Mouse (Mus musculus) lung, postnatal 0 days (tissue): ENCODE results near the gene Cxcl10. TPM values are rescaled to one million over a fixed set of nuclear protein-coding genes. Genes with fewer than 3 reads are reported as not detected.

Source experiments
- ATAC-seq: fragments of 200-750 bp; cut with Nextera tagmentation; 2 replicates; pipeline ENCODE4 v1.8.0; 2017; ENCODE audit warnings: moderate library complexity
- DNase-seq: peaks from one replicate; pipeline ENCODE4 v3.0.0-alpha.2; 2016; ENCODE audit warnings: low spot score
- H3K27ac ChIP-seq: fragments of 300-500 bp; sonication (generic); 2 replicates; pipeline ENCODE4 v1.5.1; 2014; ENCODE audit warnings: antibody characterized with exemption, mild to moderate bottlenecking, low read length, mixed read lengths
- H3K27me3 ChIP-seq: fragments of 300-500 bp; sonication (generic); replicated peaks from 2 replicates; pipeline ENCODE4 v1.6.1; 2014; ENCODE audit warnings: low read length, mixed read lengths; ENCODE audit not compliant: insufficient read depth
- H3K36me3 ChIP-seq: fragments of 300-500 bp; sonication (generic); 2 replicates; pipeline ENCODE4 v1.6.1; 2014; ENCODE audit warnings: low read length, mixed read lengths; ENCODE audit not compliant: insufficient read depth
- H3K4me1 ChIP-seq: fragments of 300-500 bp; sonication (generic); 2 replicates; pipeline ENCODE4 v1.6.1; 2014; ENCODE audit warnings: antibody characterized with exemption, low read depth, low read length, mixed read lengths; ENCODE audit not compliant: insufficient read depth
- H3K4me2 ChIP-seq: fragments of 300-500 bp; sonication (generic); replicated peaks from 2 replicates; pipeline ENCODE4 v1.6.1; 2014; ENCODE audit warnings: low read depth, mild to moderate bottlenecking, low read length, moderate library complexity, mixed read lengths
- H3K4me3 ChIP-seq: fragments of 300-500 bp; sonication (generic); 2 replicates; pipeline ENCODE4 v1.5.1; 2014; ENCODE audit warnings: low read depth, low read length
- H3K9ac ChIP-seq: fragments of 300-500 bp; sonication (generic); replicated peaks from 2 replicates; pipeline ENCODE4 v1.6.1; 2014; ENCODE audit warnings: low read depth, mild to moderate bottlenecking
- H3K9me3 ChIP-seq: fragments of 300-500 bp; sonication (generic); 2 replicates; pipeline ENCODE4 v1.6.1; 2016; ENCODE audit warnings: low read length, mixed read lengths
- CTCF ChIP-seq: IDR thresholded peaks from 2 replicates; pipeline ENCODE4 v1.5.1; 2016; ENCODE audit warnings: antibody characterized with exemption, mild to moderate bottlenecking
- EP300 ChIP-seq: IDR thresholded peaks from 2 replicates; pipeline ENCODE4 v1.6.1; 2016; ENCODE audit warnings: antibody characterized with exemption, mild to moderate bottlenecking, control low read depth
- WGBS: fragments of 180-500 bp; shearing (Covaris S2); extraction: QIAGEN DNeasy Blood & Tissue Kit; methylation state at CpG from one replicate; pipeline ENCODE4 v1.1.7; 2014; 5-methylcytosine and 5-hydroxymethylcytosine counted together
- polyA plus RNA-seq: library from polyadenylated mRNA; unstranded; fragments of >200 nt; fragmentation: Nextera tagmentation; extraction: Ambion mirVana; gene quantifications from 2 replicates; pipeline ENCODE4 v1.2.1, GENCODE M21; 2015

Gene Cxcl10
- polyA plus RNA-seq, 1 experiment from 2014 or later = 0.49 TPM

DNA sequence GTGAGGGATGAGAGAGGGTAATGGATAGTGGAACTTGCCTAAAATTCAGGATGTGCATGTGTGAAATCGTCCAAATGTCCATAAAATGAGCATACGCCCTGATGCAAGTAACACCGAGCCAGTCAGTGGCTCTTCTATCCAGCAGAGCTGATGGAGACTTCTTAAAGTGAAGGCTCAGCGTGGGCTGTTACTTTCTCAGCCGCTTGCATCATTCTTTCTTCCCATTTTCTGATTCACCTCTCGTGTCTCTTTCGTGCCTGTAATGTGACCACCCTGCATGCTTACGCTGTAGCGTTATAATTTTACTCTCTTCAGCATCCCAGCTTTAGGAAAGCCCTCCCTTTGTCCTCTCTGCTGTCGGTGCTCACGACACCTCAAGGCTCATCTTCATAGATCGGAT, 17.6 kb downstream of the Cxcl10 start:
- Histone ChIP-seq H3K27me3 (no peaks in the 10 kb centered on the region), H3K36me3 (no peaks in the 10 kb centered on the region), H3K9me3 (no peaks in the 10 kb centered on the region), H3K4me1 (0 out of 2 replicates have a peak, but pooled peaks cover 6% of the 10 kb centered on the region), H3K4me3 (no peak overlapping the region), H3K27ac (no peak overlapping the region), H3K4me2 (no peak overlapping the region), H3K9ac (no peak overlapping the region)
- TF ChIP-seq CTCF = no peak
- TF ChIP-seq EP300 = no peak
- 77% methylated on average over 12 of the region's 12 CpGs for WGBS
- ATAC-seq (no peak), DNase-seq (no peak)

DNA sequence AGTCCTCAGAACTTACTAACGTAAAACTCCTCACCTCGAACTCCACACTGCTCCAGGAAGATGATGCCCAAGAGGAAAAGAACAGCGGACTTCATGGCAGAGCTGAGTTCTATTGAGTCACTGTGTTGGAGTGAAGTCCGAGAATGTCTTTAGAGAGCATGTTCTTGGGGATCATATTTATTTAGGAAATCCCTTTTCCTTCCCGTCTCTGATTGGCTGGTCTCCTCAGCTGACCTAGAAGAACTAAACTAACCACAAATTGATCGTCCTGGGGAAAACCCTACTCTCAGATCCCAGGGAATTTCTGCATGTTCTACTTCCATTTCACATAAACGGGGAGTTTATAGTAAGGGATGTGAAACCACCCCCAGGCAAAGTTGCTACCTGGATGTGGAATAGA, 20.8 kb downstream of the Cxcl10 start, which contains the start of gene Cxcl9:
Cxcl9 (minus strand) TSS at position 151 of the 400 bp plus-strand sequence.
- Histone ChIP-seq H3K4me2 (no peak within 1 kb of the TSS), H3K9ac (no peak within 1 kb of the TSS), H3K27me3 (no peaks in the 10 kb centered on the region), H3K4me3 (no peak within 1 kb of the TSS), H3K9me3 (no peaks in the 10 kb centered on the region), H3K36me3 (no peaks in the 10 kb centered on the region), H3K4me1 (0 out of 2 replicates have a peak, but pooled peaks cover 6% of the 10 kb centered on the region), H3K27ac (no peak within 1 kb of the TSS)
- ATAC-seq (no peak), DNase-seq (no peak)
- WGBS = 76% methylated on average over 7 of the region's 7 CpGs
- no peak for TF ChIP-seq EP300
- TF ChIP-seq CTCF = no peak

DNA sequence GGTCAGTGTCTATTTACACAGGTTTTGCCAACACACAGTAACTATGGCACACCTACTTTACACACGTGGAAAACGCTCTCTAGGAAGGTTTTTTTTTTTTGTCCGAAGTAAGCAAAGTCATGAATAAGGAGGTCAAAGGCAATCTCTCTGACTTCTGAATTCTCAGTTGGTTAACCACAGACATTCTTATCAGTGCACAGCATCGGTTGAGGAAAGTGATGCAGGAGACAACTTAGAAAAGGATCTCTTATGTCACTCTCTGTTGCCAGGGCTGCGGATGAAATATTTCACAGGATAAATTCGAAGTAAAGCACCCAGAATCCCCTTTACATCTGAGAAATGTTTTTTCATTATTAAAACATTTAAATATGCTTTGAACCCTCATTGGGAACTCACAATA, 21.3 kb downstream of the Cxcl10 start:
- H3K9me3 ChIP-seq = no peaks in the 10 kb centered on the region
- no peak overlapping the region for H3K4me2 ChIP-seq
- 64% methylated on average over 6 of the region's 6 CpGs for WGBS
- no peak overlapping the region for H3K9ac ChIP-seq
- DNase-seq = no peak
- no peak overlapping the region for H3K27ac ChIP-seq
- 0 out of 2 replicates have a peak, but pooled peaks cover 6% of the 10 kb centered on the region for H3K4me1 ChIP-seq
- no peaks in the 10 kb centered on the region for H3K36me3 ChIP-seq
- TF ChIP-seq CTCF (no peak), EP300 (no peak)
- no peak for ATAC-seq
- no peak overlapping the region for H3K4me3 ChIP-seq
- H3K27me3 ChIP-seq = no peaks in the 10 kb centered on the region

DNA sequence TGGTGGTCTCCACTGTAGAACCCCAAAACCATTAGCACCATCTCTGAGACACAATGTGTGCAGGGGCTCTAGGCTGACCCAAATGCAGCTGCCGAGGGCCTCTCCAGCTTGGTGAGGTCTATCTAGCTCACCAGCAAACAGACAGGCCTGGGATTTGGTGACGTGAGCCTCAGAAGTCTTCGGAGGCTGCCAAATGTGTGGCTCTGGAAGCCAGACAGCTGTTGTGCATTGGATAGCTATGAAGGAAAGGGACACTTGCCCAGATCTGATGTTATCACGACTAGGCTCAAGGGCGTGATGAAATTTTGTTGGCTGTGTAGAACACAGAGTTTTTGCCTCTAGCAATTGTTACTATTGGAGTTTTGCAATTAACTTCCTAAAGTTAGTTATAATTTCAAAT, 25.4 kb downstream of the Cxcl10 start:
- Histone ChIP-seq H3K36me3 (no peaks in the 10 kb centered on the region), H3K4me3 (no peak overlapping the region), H3K27ac (peak overlapping the region; percentile 34), H3K9me3 (no peaks in the 10 kb centered on the region), H3K4me1 (no peaks in the 10 kb centered on the region), H3K9ac (no peak overlapping the region), H3K27me3 (no peaks in the 10 kb centered on the region), H3K4me2 (no peak overlapping the region)
- ATAC-seq = peak; percentile 92
- 49% methylated on average over 5 of the region's 5 CpGs for WGBS
- DNase-seq = peak; percentile 92
- TF ChIP-seq EP300 (peak; percentile 37), CTCF (no peak)

DNA sequence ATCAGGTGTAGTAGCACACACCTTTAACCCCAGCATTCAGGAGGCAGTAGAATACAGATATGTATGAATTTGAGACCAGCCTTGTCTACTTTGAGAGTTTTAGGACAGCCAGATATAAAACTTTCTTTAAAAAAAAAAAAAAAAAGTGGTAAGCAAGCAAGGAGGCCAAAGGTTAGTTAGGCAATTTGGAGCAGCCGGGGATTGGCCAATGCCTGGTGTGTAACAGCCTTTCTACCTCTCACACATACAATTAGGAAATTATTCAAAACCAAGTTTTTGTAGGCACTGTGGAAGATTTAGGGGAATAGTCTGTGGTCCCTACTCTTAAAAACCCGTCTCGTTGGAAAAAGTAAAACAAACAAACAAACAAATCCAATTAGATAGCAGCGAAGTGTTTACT, 26.1 kb downstream of the Cxcl10 start:
- 60% methylated on average over 4 of the region's 4 CpGs for WGBS
- Histone ChIP-seq H3K9ac (no peak overlapping the region), H3K9me3 (no peaks in the 10 kb centered on the region), H3K27ac (peak overlapping the region; percentile 38), H3K27me3 (no peaks in the 10 kb centered on the region), H3K4me1 (no peaks in the 10 kb centered on the region), H3K4me2 (no peak overlapping the region), H3K36me3 (no peaks in the 10 kb centered on the region), H3K4me3 (no peak overlapping the region)
- peak; percentile 50; the same call in 1 of the 2 replicates for ATAC-seq
- no peak for TF ChIP-seq CTCF
- no peak for TF ChIP-seq EP300
- peak; percentile 69 for DNase-seq

DNA sequence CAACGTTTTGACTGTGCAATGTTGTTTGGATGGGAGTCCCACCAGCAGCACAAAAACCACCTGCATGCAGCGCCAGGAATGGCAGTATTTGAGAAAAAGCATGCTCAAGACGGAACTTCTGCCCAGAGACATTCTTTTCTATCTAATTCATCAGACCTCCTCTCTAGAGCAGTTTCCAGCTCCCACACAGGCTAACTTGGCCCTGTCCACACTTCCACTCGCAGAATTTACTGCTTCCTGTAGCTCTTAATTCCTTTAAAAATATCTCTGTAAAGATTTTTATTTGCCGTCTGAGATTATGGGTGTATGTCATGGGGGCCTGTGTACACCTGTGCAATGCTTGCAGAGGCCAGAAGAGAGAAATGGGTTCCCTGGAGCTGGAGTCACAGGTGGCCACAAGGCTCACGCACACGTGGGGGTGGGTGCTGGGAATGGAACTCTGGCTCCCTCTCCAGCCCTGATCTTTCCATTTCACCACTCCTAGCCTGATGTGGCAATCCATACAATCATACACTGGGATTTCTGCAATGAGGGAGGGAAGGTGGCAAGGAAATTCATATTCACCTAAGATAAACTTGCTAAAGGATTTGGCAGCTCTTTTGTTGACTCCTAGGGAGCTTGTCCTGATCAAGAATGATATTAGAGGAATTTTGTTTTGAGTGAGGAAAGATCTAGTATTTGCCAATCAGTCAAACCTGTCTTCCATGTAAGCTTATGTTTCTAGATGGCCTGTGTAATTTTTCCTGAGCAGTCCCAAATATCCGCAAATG, 26.9 kb downstream of the Cxcl10 start:
- WGBS = 56% methylated on average over 8 of the region's 8 CpGs
- peak; percentile 57 for DNase-seq
- Histone ChIP-seq H3K27me3 (no peaks in the 10 kb centered on the region), H3K4me3 (no peak overlapping the region), H3K4me2 (no peak overlapping the region), H3K9ac (no peak overlapping the region), H3K36me3 (no peaks in the 10 kb centered on the region), H3K4me1 (no peaks in the 10 kb centered on the region), H3K27ac (no peak overlapping the region), H3K9me3 (no peaks in the 10 kb centered on the region)
- no peak for TF ChIP-seq EP300
- peak; percentile 14; the same call in 1 of the 2 replicates for TF ChIP-seq CTCF
- 0 out of 2 replicates have a peak, but pooled peaks have one; percentile 23 for ATAC-seq
